Mouse (Mus musculus): ENCODE data around the gene 1700009N14Rik.

1700009N14Rik gene

GRCm38 (mm10) chr4:39450069-39450468 is at the start of gene 1700009N14Rik:
1700009N14Rik (plus strand) TSS chr4:39450295.
- DNase-seq (ENCODE audit: low spot score): no peak

GRCm38 (mm10) chr4:39437870-39438367 is 12.2 kb upstream of the 1700009N14Rik start:
- no peak for DNase-seq (ENCODE audit: low spot score)

DNA sequence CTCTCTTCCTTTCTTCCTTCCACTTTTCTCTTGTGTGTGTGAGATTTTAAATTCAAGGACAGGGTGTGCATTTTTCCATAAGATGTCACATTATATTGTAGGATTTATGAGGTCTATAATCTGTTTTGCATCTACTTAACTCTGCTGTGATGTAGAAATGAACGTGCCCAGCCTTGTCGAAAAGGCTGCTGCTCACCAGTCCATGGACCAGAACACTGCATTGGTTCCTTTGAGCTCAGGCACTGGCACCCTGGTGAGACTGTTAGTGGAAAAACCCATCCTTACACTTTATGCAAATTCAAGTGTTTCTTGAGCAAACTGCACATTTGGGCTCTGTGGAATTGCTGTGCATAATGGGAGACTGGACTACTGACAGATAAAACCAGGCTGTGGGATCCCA is 24.2 kb downstream of the 1700009N14Rik start:
- no peak for DNase-seq (ENCODE audit: low spot score)

- DNase-seq (ENCODE audit: low spot score): no peak
Observed at GRCm38 (mm10) chr4:39486393-39486792, 36.3 kb downstream of the 1700009N14Rik start.

GRCm38 (mm10) chr4:39493596-39493995 is 43.5 kb downstream of the 1700009N14Rik start:
- no peak for DNase-seq (ENCODE audit: low spot score)

DNA sequence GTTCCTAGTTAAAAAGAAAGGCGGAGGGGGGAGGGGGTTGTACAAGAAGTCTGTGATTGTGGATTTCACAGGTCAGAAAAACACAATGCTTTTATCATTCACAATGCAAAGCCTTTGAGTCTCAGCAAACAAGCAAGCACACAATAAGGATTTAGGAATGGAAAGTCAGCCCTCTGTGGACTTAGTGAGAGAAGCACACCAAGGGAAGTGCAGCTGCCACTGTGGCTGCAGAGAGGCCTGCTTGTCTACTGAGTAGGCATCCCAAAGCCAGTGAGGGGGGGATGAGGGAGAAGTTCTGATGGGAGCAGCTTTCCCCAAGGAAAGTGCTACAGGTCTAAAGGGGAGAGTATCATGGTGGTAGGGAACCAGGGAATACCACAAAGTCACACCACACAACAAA is 45.8 kb downstream of the 1700009N14Rik start:
- DNase-seq (ENCODE audit: low spot score): no peak
